8 mouse cellular contexts compared by ENCODE assay signal in genomic region chr5:116422699-116423201, GRCm38 (mm10). TPM values are rescaled to one million over a fixed set of nuclear protein-coding genes. Genes with fewer than 3 reads are reported as not detected.
DNase-seq lines count a peak whose midpoint lies in the region; ATAC-seq lines count a peak whose summit lies in the region.

TSS of gene Hspb8 (minus strand) at chr5:116422864.

- 0 out of 2 replicates have a peak, but pooled peaks cover 10% of the 10 kb centered on the region for H3K4me1 ChIP-seq in liver, embryonic 12.5 days
- peaks cover 38% of the 10 kb centered on the region for H3K4me1 ChIP-seq in neural tube, embryonic 13.5 days (replicated peaks)

- no peak within 1 kb of the TSS for H3K27ac ChIP-seq in liver, embryonic 12.5 days
- no peak within 1 kb of the TSS for H3K27ac ChIP-seq in neural tube, embryonic 13.5 days (replicated peaks)

- H3K4me2 ChIP-seq in liver, embryonic 12.5 days: peak within 1 kb of the TSS; percentile 52
- H3K4me2 ChIP-seq in neural tube, embryonic 13.5 days: peak within 1 kb of the TSS; percentile 54

- H3K9ac ChIP-seq in liver, embryonic 12.5 days: no peak within 1 kb of the TSS
- peak within 1 kb of the TSS; percentile 58 for H3K9ac ChIP-seq in neural tube, embryonic 13.5 days

- H3K36me3 ChIP-seq in liver, embryonic 12.5 days: no peaks in the 10 kb centered on the region
- H3K36me3 ChIP-seq in neural tube, embryonic 13.5 days: no peaks in the 10 kb centered on the region

- 2% methylated on average over 20 of the region's 20 CpGs for WGBS in liver, embryonic 12.5 days (ENCODE audit: insufficient replicate concordance)
- WGBS in neural tube, embryonic 13.5 days: 0% methylated on average over 19 of the region's 20 CpGs

- peak within 1 kb of the TSS; percentile 24; the same call in 1 of the 2 replicates for H3K4me3 ChIP-seq in liver, embryonic 12.5 days
- H3K4me3 ChIP-seq in neural tube, embryonic 13.5 days: peak within 1 kb of the TSS; percentile 22

- DNase-seq in thymus, postnatal 0 days (ENCODE audit: low spot score): no peak
- DNase-seq in thymus, postnatal 14 days: no peak
- DNase-seq in embryo, embryonic 9.5 days (ENCODE audit: extremely low spot score): peak; percentile 71
- DNase-seq in heart, adult 8-10 months (ENCODE audit: low spot score): peak; percentile 83
- DNase-seq in kidney, adult 8-10 months: peak; percentile 30 to 42

- ATAC-seq in liver, embryonic 12.5 days: peak; percentile 57
- no peak for ATAC-seq in neural tube, embryonic 13.5 days (ENCODE audit: low read depth)
- ATAC-seq in erythroid progenitor cell, adult 5-6 weeks (replicated peaks; ENCODE audit: low FRiP score, poor library complexity, severe bottlenecking): no peak

- no peaks in the 10 kb centered on the region for H3K9me3 ChIP-seq in liver, embryonic 12.5 days (replicated peaks)
- H3K9me3 ChIP-seq in neural tube, embryonic 13.5 days: no peaks in the 10 kb centered on the region

- H3K27me3 ChIP-seq in liver, embryonic 12.5 days (replicated peaks): peaks cover 7% of the 10 kb centered on the region; the same call in 1 of the 2 replicates
- peaks cover 28% of the 10 kb centered on the region for H3K27me3 ChIP-seq in neural tube, embryonic 13.5 days

RNA-seq across cellular contexts. Expression of gene Hspb8, which starts in this region (rescaled TPM):
- 13.8 and 14.4 TPM in 2 replicates for polyA plus RNA-seq in thymus, postnatal 0 days (2015; fragmentation: Nextera tagmentation; extraction: Ambion mirVana)
- total RNA-seq in heart, adult 8-10 months (2022): 100 to 1,000 TPM; 427 to 604 (median 541) TPM
- polyA plus RNA-seq in liver, embryonic 12.5 days (2016; fragmentation: Nextera tagmentation; extraction: Ambion mirVana): 1.2 and 1.5 TPM in 2 replicates
- polyA plus RNA-seq in neural tube, embryonic 13.5 days (2015; fragmentation: Nextera tagmentation; extraction: Ambion mirVana): 7.2 and 7.6 TPM in 2 replicates
- not detected in 2 replicates for total RNA-seq in erythroid progenitor cell, adult 5-6 weeks (2015; ENCODE audit: low replicate concordance)
- total RNA-seq in erythroid progenitor cell, adult 5-6 weeks (2017; ENCODE audit: low replicate concordance): not detected in 2 replicates

Comparison
In these comparisons a context has a peak if more than half of its experiments do, and no peak if none do; other contexts are left out.
1. RNA of gene Hspb8 (total RNA-seq): 427 to 604 TPM in heart, adult 8-10 months; not detected in erythroid progenitor cell, adult 5-6 weeks; every median in the first group is over 100 times any median in the second.
2. DNase-seq: peak in embryo, embryonic 9.5 days (single experiment), heart, adult 8-10 months (single experiment) and kidney, adult 8-10 months (2 of 2); none in thymus, postnatal 0 days (single experiment) and thymus, postnatal 14 days (single experiment).